Mouse (Mus musculus) ES-Bruce4 (cell line): ENCODE data around the gene Fblim1.

Experiments used
- CTCF ChIP-seq: IDR thresholded peaks from one replicate; pipeline ENCODE4 v1.8.1; 2011; ENCODE audit warnings: low read depth, low read length
- EP300 ChIP-seq: IDR thresholded peaks from 2 replicates; pipeline ENCODE4 v1.6.1; 2011; ENCODE audit warnings: low read depth, low read length; ENCODE audit not compliant: insufficient read depth

DNA sequence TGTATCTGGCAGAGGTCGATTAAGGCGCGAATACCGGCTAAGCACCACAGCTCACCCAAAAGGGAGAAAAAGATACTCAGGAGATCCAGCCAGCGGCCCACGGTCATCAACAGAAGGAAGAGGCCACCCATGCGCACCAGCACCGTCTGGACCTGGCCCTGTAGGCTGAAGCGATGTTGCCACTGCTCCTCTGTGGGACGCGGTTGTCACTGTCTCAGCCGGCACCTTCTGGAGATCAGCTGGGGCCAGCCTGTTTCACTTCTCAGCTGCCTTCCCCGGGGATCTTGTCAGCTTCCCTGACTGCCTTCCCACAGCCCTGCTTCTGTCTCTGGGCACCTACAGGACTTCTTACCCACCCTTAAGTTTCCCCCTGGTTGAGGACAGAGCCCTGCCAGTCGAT, 9.1 kb upstream of the Fblim1 start:
- TF ChIP-seq EP300 (no peak), CTCF (no peak)
